Mouse (Mus musculus) neural tube, embryonic 13.5 days (tissue): ENCODE data around the gene Olfr318. TPM values are rescaled to one million over a fixed set of nuclear protein-coding genes. Genes with fewer than 3 reads are reported as not detected.
"Not testable (repeated sequence)": the region's sequence is repeated elsewhere in the genome, so short reads cannot be mapped to it uniquely, and the experiment has no call there.

Source experiments
- ATAC-seq: fragments of 200-750 bp; cut with Nextera tagmentation; 2 replicates; pipeline ENCODE4 v1.8.0; 2017; ENCODE audit warnings: low read depth, mild to moderate bottlenecking, moderate TSS enrichment, moderate library complexity
- H3K27ac ChIP-seq: fragments of 300-500 bp; sonication (generic); replicated peaks from 2 replicates; pipeline ENCODE4 v1.5.1; 2015; ENCODE audit warnings: moderate library complexity, mild to moderate bottlenecking, inconsistent platforms
- H3K27me3 ChIP-seq: fragments of 300-500 bp; sonication (generic); 2 replicates; pipeline ENCODE4 v1.6.1; 2015; ENCODE audit warnings: mild to moderate bottlenecking, inconsistent platforms
- H3K36me3 ChIP-seq: fragments of 300-500 bp; sonication (generic); 2 replicates; pipeline ENCODE4 v1.6.1; 2015; ENCODE audit warnings: mild to moderate bottlenecking, inconsistent platforms
- H3K4me1 ChIP-seq: fragments of 300-500 bp; sonication (generic); replicated peaks from 2 replicates; pipeline ENCODE4 v1.6.1; 2015; ENCODE audit warnings: inconsistent platforms
- H3K4me2 ChIP-seq: fragments of 300-500 bp; sonication (generic); 2 replicates; pipeline ENCODE4 v1.6.1; 2015; ENCODE audit warnings: inconsistent platforms, mild to moderate bottlenecking, moderate library complexity
- H3K4me3 ChIP-seq: fragments of 300-500 bp; sonication (generic); 2 replicates; pipeline ENCODE4 v1.5.1; 2015; ENCODE audit warnings: mild to moderate bottlenecking, inconsistent platforms
- H3K9ac ChIP-seq: fragments of 300-500 bp; sonication (generic); 2 replicates; pipeline ENCODE4 v1.6.1; 2015; ENCODE audit warnings: moderate library complexity, mild to moderate bottlenecking, inconsistent platforms
- H3K9me3 ChIP-seq: fragments of 300-500 bp; sonication (generic); 2 replicates; pipeline ENCODE4 v1.6.1; 2016; ENCODE audit warnings: inconsistent platforms
- WGBS: fragments of 180-500 bp; shearing (Covaris S2); methylation state at CpG from one replicate; pipeline ENCODE4 v1.1.7; 2015; 5-methylcytosine and 5-hydroxymethylcytosine counted together
- polyA plus RNA-seq: library from polyadenylated mRNA; unstranded; fragments of >200 nt; fragmentation: Nextera tagmentation; extraction: Ambion mirVana; gene quantifications from 2 replicates; pipeline ENCODE4 v1.2.1, GENCODE M21; 2015

Gene Olfr318
- not detected in 2 replicates for polyA plus RNA-seq

DNA sequence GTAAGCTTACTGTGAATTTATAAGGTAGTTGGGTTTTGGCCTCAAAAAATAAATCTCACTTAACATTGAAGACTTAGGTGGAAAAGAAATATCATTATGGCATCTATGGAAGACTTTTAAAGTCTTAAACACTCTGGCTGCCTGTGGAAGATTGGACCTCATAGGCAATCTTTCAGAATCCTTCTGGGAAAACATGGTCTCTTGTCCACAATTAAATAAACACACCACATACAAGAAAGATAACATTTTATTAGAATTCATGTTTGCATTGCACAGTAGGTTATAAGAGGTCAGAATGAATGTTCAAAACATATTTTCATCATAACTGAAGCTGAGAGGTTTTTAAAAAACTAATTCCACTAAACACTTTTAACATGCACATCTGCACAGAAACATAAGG lies at the start of gene Olfr318:
TSS of gene Olfr318 (minus strand) at position 101 of the 400 bp plus-strand sequence.
- no peaks in the 10 kb centered on the region for H3K9me3 ChIP-seq
- no peaks in the 10 kb centered on the region for H3K36me3 ChIP-seq
- H3K4me1 ChIP-seq: no peaks in the 10 kb centered on the region
- no peak within 1 kb of the TSS for H3K9ac ChIP-seq
- H3K27me3 ChIP-seq: no peaks in the 10 kb centered on the region
- H3K4me3 ChIP-seq: no peak within 1 kb of the TSS
- ATAC-seq: no peak
- H3K27ac ChIP-seq: no peak within 1 kb of the TSS
- no peak within 1 kb of the TSS for H3K4me2 ChIP-seq

DNA sequence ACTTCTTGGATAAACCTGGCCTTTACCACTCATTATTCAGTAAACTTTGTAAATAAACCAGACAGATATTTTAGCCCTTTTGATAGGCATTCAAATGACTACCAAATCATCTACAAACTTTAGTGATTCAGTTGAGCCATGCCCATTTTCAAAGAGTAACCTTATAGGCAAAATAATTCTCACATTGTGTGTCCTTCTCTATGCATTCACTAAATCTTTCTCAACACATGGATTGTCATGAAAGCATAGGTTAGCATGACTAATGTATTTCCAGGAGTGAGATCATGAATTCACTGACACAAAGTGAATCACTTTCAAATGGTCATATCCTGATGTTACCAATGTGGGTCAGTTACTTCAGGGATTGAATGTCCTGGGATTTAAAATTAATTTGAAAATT lies 49.1 kb upstream of the Olfr318 start, which contains the start of gene Olfr315:
TSS of gene Olfr315 (plus strand) at position 301 of the 400 bp plus-strand sequence.
- Histone ChIP-seq H3K9ac (no peak within 1 kb of the TSS), H3K4me3 (no peak within 1 kb of the TSS), H3K27ac (no peak within 1 kb of the TSS), H3K36me3 (no peaks in the 10 kb centered on the region), H3K4me2 (no peak within 1 kb of the TSS), H3K27me3 (no peaks in the 10 kb centered on the region), H3K9me3 (no peaks in the 10 kb centered on the region), H3K4me1 (no peaks in the 10 kb centered on the region)
- no peak for ATAC-seq

DNA sequence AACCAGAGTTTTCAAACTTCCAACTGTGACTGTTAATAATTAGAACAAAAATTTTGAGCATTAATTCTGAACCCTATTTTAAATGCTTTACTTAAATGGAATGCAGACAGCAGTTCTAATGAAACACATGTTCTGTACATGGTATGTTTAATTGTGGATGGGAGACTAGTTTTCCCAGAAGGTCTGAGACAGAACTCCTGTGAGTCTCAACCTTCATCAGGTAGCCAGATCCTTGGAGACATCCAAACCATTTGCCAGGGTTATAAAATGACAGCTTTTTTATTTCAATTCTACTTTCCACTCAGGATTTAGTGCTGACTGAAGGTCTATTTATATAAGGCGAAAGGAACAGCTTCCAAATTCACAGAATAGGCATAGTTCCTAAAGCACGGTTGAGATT lies 28.6 kb upstream of the Olfr318 start, which contains the start of gene Olfr316:
TSS of gene Olfr316 (plus strand) at position 301 of the 400 bp plus-strand sequence.
- no peaks in the 10 kb centered on the region for H3K4me1 ChIP-seq
- no peak within 1 kb of the TSS for H3K9ac ChIP-seq
- no peaks in the 10 kb centered on the region for H3K36me3 ChIP-seq
- ATAC-seq: no peak
- no peaks in the 10 kb centered on the region for H3K27me3 ChIP-seq
- H3K27ac ChIP-seq: no peak within 1 kb of the TSS
- 95% methylated on average over 2 of the region's 2 CpGs for WGBS
- H3K4me2 ChIP-seq: no peak within 1 kb of the TSS
- H3K9me3 ChIP-seq: no peaks in the 10 kb centered on the region
- no peak within 1 kb of the TSS for H3K4me3 ChIP-seq

DNA sequence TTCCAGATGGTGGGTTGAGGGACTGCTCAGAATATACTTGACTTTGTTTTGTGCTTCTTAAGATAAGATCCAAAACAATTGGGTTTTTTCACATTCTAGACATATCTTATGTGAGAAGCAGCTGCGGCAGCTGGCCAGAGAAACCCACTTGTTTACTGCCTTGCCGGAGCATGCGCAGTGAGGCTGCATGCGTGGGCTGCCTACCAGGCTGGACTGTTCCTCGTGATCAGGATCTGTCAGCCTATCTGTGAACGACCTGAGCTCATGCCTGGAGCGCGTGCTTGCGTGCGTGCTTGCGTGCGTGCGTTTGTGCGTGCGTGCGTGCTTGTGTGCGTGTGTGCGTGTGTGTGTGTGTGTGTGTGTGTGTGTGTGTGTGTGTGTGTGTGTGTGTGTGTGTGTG lies 27.3 kb upstream of the Olfr318 start:
- 85% methylated on average over 18 of the region's 18 CpGs for WGBS
- not testable (repeated sequence) for H3K27me3 ChIP-seq, ATAC-seq

DNA sequence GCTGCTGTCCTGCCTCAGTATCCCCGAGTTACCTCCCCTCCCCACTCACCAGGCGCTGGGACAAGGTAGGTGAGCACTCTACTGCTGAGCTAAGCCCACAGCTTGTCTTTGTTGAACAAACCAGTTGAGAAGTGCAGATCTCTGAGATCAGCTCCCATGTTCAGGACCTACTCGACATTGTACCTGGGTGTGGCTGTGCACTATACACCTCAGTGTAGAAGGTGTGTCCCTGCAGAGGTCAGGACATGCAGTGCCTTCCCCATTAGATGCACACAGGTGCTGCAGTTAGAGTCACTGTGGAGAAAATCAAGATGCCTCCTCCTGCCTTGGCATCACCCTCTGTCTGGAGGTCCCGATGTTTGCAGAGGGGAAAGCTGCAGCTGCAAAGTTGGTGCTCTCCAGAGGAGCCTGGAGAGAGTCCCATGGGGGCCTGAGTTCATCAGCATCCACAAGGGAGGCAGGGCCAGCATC lies 15.0 kb upstream of the Olfr318 start, which contains the start of gene Olfr317:
TSS of gene Olfr317 (minus strand) at position 421 of the 471 bp plus-strand sequence.
- no peak within 1 kb of the TSS for H3K27ac ChIP-seq
- no peaks in the 10 kb centered on the region for H3K27me3 ChIP-seq
- H3K4me3 ChIP-seq: no peak within 1 kb of the TSS
- H3K4me2 ChIP-seq: no peak within 1 kb of the TSS
- WGBS: 80% methylated on average over 4 of the region's 4 CpGs
- no peaks in the 10 kb centered on the region for H3K4me1 ChIP-seq
- H3K9me3 ChIP-seq: no peaks in the 10 kb centered on the region
- no peak for ATAC-seq
- no peak within 1 kb of the TSS for H3K9ac ChIP-seq
- no peaks in the 10 kb centered on the region for H3K36me3 ChIP-seq

More for the DNA sequence above, 27.3 kb upstream of the Olfr318 start:
- H3K9ac ChIP-seq, H3K27ac ChIP-seq, H3K9me3 ChIP-seq, H3K4me3 ChIP-seq, H3K4me2 ChIP-seq, H3K4me1 ChIP-seq, H3K36me3 ChIP-seq: not testable (repeated sequence)

DNA sequence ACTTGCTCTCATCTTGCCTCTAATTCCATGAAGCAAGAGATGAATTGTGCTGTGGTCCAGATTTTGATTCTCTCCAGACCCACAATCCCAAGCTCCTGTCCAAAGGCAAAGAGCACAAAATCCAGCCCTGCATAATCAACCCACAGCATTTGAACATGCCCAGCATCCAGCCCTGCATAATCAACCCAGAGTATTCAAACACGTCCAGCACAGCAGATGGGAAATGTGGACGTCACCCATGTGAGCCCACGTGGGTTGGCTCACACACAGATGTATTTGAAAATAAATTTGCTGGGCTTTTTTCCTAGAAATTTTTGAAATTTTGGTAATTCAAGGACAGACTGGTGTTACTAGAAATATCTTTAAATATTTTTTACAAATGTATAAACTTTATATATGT lies 9.6 kb upstream of the Olfr318 start:
- ATAC-seq: no peak; the same call in 1 of the 2 replicates
- whole genome bisulfite sequencing: 46% methylated on average over 3 of the region's 3 CpGs
- H3K4me3 ChIP-seq: no peak overlapping the region

DNA sequence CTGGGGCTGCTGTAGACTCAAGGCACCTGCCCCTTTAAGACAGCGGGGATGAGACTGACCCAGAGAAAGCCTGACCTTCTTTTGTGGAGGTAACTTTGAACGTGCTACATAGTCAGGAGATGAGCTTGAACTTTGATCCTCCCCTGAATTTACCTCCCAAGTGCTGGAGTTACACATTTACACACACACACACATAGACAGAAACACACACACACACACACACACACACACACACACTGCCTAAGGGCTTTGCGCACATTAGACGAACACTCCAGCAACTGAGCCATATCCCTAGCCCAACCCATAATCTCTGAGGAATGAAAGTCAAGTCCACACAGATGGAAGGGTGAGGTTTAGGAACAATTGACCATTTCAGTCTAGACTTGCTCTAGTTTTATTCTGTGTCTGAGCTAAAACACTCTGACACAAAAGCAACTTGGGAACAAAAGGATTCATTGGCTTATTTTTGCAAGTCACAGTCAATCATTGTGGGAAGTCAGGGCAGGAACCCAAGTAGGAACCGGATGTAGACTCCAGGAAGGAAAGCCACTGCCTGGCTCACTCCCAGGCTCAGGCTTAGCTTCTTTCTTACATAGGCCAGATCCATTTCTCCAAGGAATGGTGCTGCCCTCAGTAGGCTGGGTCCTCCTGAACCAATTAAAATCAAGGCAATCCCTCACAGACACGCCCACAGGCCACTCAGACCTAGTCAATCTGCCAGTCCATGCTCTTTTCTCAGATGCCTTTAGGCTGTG lies 4.3 kb upstream of the Olfr318 start:
- not testable (repeated sequence) for H3K9ac ChIP-seq, ATAC-seq, H3K27me3 ChIP-seq, H3K4me2 ChIP-seq, H3K4me3 ChIP-seq, H3K27ac ChIP-seq, H3K36me3 ChIP-seq, H3K9me3 ChIP-seq, H3K4me1 ChIP-seq
- 83% methylated on average over 6 of the region's 6 CpGs for WGBS

More for the DNA sequence above, 9.6 kb upstream of the Olfr318 start:
- Histone ChIP-seq H3K9ac (no peak overlapping the region), H3K27me3 (no peaks in the 10 kb centered on the region), H3K27ac (no peak overlapping the region), H3K36me3 (no peaks in the 10 kb centered on the region), H3K9me3 (no peaks in the 10 kb centered on the region), H3K4me1 (no peaks in the 10 kb centered on the region), H3K4me2 (no peak overlapping the region)

DNA sequence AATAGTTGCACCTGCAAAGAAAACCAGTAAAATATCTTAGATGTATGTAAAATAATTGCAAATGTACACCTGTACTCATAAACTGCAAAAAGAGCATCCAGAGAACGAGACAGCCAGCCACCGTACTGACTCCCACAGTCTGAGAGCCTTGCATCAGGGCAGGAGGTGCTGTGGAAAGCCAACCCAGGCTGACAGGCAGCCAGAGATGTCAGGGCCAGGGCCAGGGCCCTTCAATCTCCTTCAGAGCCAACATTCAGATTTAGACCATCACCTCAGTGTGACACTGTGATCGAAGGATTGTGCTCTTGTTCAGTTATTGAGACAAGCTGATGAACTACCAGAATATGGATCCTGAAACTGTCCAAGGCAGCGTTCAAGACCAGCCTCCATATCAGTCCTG lies 4.1 kb downstream of the Olfr318 start:
- H3K4me3 ChIP-seq: no peak overlapping the region
- ATAC-seq: no peak
- H3K4me2 ChIP-seq: no peak overlapping the region
- H3K27me3 ChIP-seq: no peaks in the 10 kb centered on the region
- no peak overlapping the region for H3K9ac ChIP-seq
- no peaks in the 10 kb centered on the region for H3K4me1 ChIP-seq
- WGBS: 88% methylated on average over 4 of the region's 4 CpGs
- H3K36me3 ChIP-seq: no peaks in the 10 kb centered on the region
- no peaks in the 10 kb centered on the region for H3K9me3 ChIP-seq
- no peak overlapping the region for H3K27ac ChIP-seq

DNA sequence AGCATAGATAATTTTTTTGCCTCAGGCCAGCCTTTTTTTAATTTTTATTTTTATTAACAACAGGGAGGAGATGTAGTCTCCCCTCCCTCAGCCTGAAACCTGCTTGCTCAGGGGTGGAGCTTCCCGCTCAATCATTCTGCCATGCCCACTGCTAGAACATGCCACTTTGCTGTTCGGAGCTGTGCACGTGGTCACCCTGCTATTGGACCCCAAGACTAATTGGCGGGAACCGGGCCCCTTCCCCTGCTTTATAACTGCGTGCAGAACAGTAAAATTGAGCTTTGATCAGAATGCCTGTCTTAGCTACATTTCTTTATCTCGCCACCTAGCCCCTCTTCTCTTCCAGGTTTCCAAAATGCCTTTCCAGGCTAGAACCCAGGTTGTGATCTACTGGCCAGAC lies 6.1 kb downstream of the Olfr318 start:
- H3K27me3 ChIP-seq, H3K4me1 ChIP-seq, H3K27ac ChIP-seq, H3K9ac ChIP-seq, H3K36me3 ChIP-seq, ATAC-seq, H3K9me3 ChIP-seq, H3K4me3 ChIP-seq, H3K4me2 ChIP-seq: not testable (repeated sequence)
- WGBS: 90% methylated on average over 7 of the region's 7 CpGs

DNA sequence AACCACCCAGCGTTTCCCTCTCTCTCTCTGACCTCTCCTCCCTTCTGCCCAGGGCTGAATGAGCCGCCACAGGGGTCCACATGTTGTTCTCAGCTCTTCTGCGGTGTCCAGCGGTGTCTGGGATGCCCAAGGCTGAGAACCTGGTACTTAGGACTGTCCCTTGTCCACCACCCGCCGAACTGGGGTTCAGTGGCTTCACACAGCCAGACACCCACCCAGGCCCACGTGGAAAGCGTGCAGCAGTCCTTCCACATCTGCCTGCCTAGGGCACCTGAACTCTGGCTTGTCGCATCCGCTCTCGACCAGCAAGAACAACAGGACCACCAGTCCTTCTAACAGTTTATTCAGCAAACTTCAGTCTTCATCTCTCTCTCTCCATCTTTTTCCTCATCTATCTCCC lies 14.7 kb downstream of the Olfr318 start:
- 80% methylated on average over 11 of the region's 11 CpGs for WGBS
- ATAC-seq: no peak
- Histone ChIP-seq H3K4me1 (no peaks in the 10 kb centered on the region), H3K9ac (no peak overlapping the region), H3K9me3 (no peaks in the 10 kb centered on the region), H3K27ac (no peak overlapping the region), H3K36me3 (no peaks in the 10 kb centered on the region), H3K27me3 (no peaks in the 10 kb centered on the region), H3K4me2 (no peak overlapping the region), H3K4me3 (no peak overlapping the region)

DNA sequence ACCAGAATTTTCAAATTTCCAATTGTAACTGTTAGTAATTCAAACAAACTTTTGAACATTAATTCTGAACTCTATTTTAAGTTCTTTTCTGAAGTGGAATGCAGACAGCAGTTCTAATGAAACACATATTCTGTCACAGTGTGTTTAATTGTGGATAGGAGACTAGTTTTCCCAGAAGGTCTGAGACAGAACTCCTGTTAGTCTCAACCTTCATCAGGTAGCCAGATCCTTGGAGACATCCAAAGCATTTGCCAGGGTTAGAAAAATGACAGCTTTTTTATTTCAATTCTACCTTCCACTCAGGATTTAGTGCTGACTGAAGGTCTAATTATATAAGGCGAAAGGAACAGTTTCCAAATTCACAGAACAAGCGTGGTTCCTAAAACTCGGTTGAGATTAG lies 25.0 kb downstream of the Olfr318 start, which contains the start of gene Olfr319:
TSS of gene Olfr319 (plus strand) at position 301 of the 400 bp plus-strand sequence.
- no peak within 1 kb of the TSS for H3K4me3 ChIP-seq
- no peak within 1 kb of the TSS for H3K4me2 ChIP-seq
- peaks cover 15% of the 10 kb centered on the region for H3K9me3 ChIP-seq
- 91% methylated on average over 3 of the region's 3 CpGs for WGBS
- no peaks in the 10 kb centered on the region for H3K27me3 ChIP-seq
- no peak within 1 kb of the TSS for H3K9ac ChIP-seq
- H3K36me3 ChIP-seq: no peaks in the 10 kb centered on the region
- ATAC-seq: no peak
- no peaks in the 10 kb centered on the region for H3K4me1 ChIP-seq
- H3K27ac ChIP-seq: no peak within 1 kb of the TSS

DNA sequence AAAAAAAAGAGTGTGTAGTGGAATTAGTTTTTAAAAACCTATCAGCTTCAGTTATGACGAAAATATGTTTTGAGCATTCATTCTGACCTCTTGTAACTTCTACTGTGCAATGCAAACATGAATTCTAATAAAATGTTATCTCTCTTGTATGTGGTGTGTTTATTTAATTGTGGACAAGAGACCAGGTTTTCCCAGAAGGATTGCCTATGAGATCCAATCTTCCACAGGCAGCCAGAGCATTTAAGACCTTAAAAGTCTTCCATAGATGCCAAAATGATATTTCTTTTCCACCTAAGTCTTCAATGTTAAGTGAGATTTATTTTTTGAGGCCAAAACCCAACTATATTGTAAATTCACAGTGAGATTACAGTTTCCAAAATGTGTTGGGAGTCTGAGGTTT lies 43.0 kb downstream of the Olfr318 start, which contains the start of gene Olfr320:
TSS of gene Olfr320 (plus strand) at position 301 of the 400 bp plus-strand sequence.
- H3K4me2 ChIP-seq: no peak within 1 kb of the TSS
- no peak within 1 kb of the TSS for H3K9ac ChIP-seq
- no peak within 1 kb of the TSS for H3K4me3 ChIP-seq
- no peaks in the 10 kb centered on the region for H3K9me3 ChIP-seq
- no peak for ATAC-seq
- no peak within 1 kb of the TSS for H3K27ac ChIP-seq
- no peaks in the 10 kb centered on the region for H3K4me1 ChIP-seq
- H3K36me3 ChIP-seq: no peaks in the 10 kb centered on the region
- WGBS: 96% methylated on average over 1 of the region's 1 CpGs
- no peaks in the 10 kb centered on the region for H3K27me3 ChIP-seq
